Mouse (Mus musculus) C2C12 (cell line): ENCODE results near the gene Cacna1a. TPM values are rescaled to one million over a fixed set of nuclear protein-coding genes. Genes with fewer than 3 reads are reported as not detected.

Experiments
- H3K27me3 ChIP-seq: one replicate; pipeline ENCODE4 v1.6.1; 2011; ENCODE audit not compliant: control insufficient read depth, insufficient read depth, insufficient read length
- H3K36me3 ChIP-seq: one replicate; pipeline ENCODE4 v1.6.1; 2011; ENCODE audit not compliant: control insufficient read depth, insufficient read depth
- H3K4me3 ChIP-seq: one replicate; pipeline ENCODE4 v1.5.1; 2011; ENCODE audit warnings: mild to moderate bottlenecking, control low read depth; ENCODE audit not compliant: poor library complexity, insufficient read depth, severe bottlenecking
- H3K79me2 ChIP-seq: one replicate; pipeline ENCODE4 v1.6.1; 2011; ENCODE audit not compliant: control insufficient read depth, insufficient read depth
- H3K79me3 ChIP-seq: one replicate; pipeline ENCODE4 v1.6.1; 2011; ENCODE audit warnings: low read depth, control low read depth
- H3ac ChIP-seq: one replicate; pipeline ENCODE3; 2011; ENCODE audit warnings: low read depth; ENCODE audit not compliant: control insufficient read depth, insufficient read length
- CEBPB ChIP-seq: IDR thresholded peaks from one replicate; pipeline ENCODE4 v1.6.1; 2011; ENCODE audit warnings: low read depth, mild to moderate bottlenecking, control low read depth, moderate library complexity
- CTCF ChIP-seq: IDR thresholded peaks from one replicate; pipeline ENCODE4 v1.5.1; 2011; ENCODE audit not compliant: control insufficient read depth, insufficient read depth, insufficient read length
- FOSL1 ChIP-seq: IDR thresholded peaks from one replicate; pipeline ENCODE4 v1.8.0; 2011; ENCODE audit warnings: mild to moderate bottlenecking, low read length; ENCODE audit not compliant: poor library complexity, insufficient read depth, severe bottlenecking
- MAX ChIP-seq: IDR thresholded peaks from one replicate; pipeline ENCODE4 v1.6.1; 2011; ENCODE audit warnings: mild to moderate bottlenecking, control low read depth
- MYOD1 ChIP-seq: IDR thresholded peaks from one replicate; pipeline ENCODE4 v1.6.1; 2011; ENCODE audit warnings: low read depth; ENCODE audit not compliant: control insufficient read depth, insufficient read length
- MYOG ChIP-seq: IDR thresholded peaks from one replicate; pipeline ENCODE4 v1.6.1; 2011; ENCODE audit not compliant: control insufficient read depth, insufficient read length; ENCODE audit errors: extremely low read depth
- USF1 ChIP-seq: IDR thresholded peaks from one replicate; pipeline ENCODE4 v1.6.1; 2011; ENCODE audit warnings: low read depth, mild to moderate bottlenecking, control low read depth, moderate library complexity
- polyA plus RNA-seq: library from polyadenylated mRNA; unstranded; fragments of >200 nt; fragmentation: generic; extraction: Trizol; gene quantifications from one replicate; pipeline ENCODE4 v1.2.1, GENCODE M21; 2012; ENCODE audit warnings: missing spikeins

Gene Cacna1a
- polyA plus RNA-seq, 1 experiment = 3.1 TPM

- Histone ChIP-seq H3K36me3 (no peaks in the 10 kb centered on the region), H3K79me2 (no peaks in the 10 kb centered on the region), H3K4me3 (no peak overlapping the region), H3ac (no peak overlapping the region), H3K79me3 (no peaks in the 10 kb centered on the region), H3K27me3 (peaks cover 70% of the 10 kb centered on the region)
- TF ChIP-seq MYOG (no peak), CTCF (no peak), USF1 (no peak), CEBPB (no peak)
Measured at GRCm38 (mm10) chr8:84417840-84418239, 29.6 kb downstream of the Cacna1a start.

GRCm38 (mm10) chr8:84424426-84424825 is 36.2 kb downstream of the Cacna1a start:
- Histone ChIP-seq H3ac (no peak overlapping the region), H3K79me2 (no peaks in the 10 kb centered on the region), H3K4me3 (no peak overlapping the region), H3K27me3 (peaks cover 40% of the 10 kb centered on the region), H3K79me3 (no peaks in the 10 kb centered on the region), H3K36me3 (no peaks in the 10 kb centered on the region)
- TF ChIP-seq FOSL1 (no peak), CTCF (no peak), MYOG (no peak), MAX (no peak), USF1 (no peak), MYOD1 (no peak), CEBPB (no peak)

- TF ChIP-seq MYOD1 (no peak), USF1 (no peak), MYOG (no peak)
- Histone ChIP-seq H3ac (no peak overlapping the region), H3K79me2 (no peaks in the 10 kb centered on the region), H3K4me3 (no peak overlapping the region), H3K27me3 (peaks cover 40% of the 10 kb centered on the region), H3K36me3 (no peaks in the 10 kb centered on the region), H3K79me3 (no peaks in the 10 kb centered on the region)
Measured at GRCm38 (mm10) chr8:84426087-84426486, 37.8 kb downstream of the Cacna1a start.

- Histone ChIP-seq H3ac (no peak overlapping the region), H3K4me3 (no peak overlapping the region), H3K27me3 (peaks cover 38% of the 10 kb centered on the region), H3K79me3 (no peaks in the 10 kb centered on the region), H3K79me2 (no peaks in the 10 kb centered on the region), H3K36me3 (no peaks in the 10 kb centered on the region)
- TF ChIP-seq USF1 = no peak
- no peak for TF ChIP-seq CEBPB
- no peak for TF ChIP-seq MAX
- TF ChIP-seq MYOD1 = no peak
Measured at GRCm38 (mm10) chr8:84426582-84426981, 38.3 kb downstream of the Cacna1a start.

GRCm38 (mm10) chr8:84428034-84428433 is 39.8 kb downstream of the Cacna1a start:
- TF ChIP-seq FOSL1 (no peak), MYOG (no peak), USF1 (no peak)
- Histone ChIP-seq H3K36me3 (no peaks in the 10 kb centered on the region), H3K79me3 (no peaks in the 10 kb centered on the region), H3K79me2 (no peaks in the 10 kb centered on the region), H3K27me3 (peaks cover 36% of the 10 kb centered on the region), H3ac (no peak overlapping the region), H3K4me3 (no peak overlapping the region)

GRCm38 (mm10) chr8:84429014-84429413 is 40.8 kb downstream of the Cacna1a start:
- H3K36me3 ChIP-seq = no peaks in the 10 kb centered on the region
- H3K4me3 ChIP-seq = no peak overlapping the region
- H3K79me2 ChIP-seq = no peaks in the 10 kb centered on the region
- TF ChIP-seq FOSL1 (no peak), CEBPB (no peak), MAX (no peak), USF1 (no peak), MYOG (no peak), CTCF (no peak), MYOD1 (no peak)
- H3ac ChIP-seq = no peak overlapping the region
- H3K27me3 ChIP-seq = peaks cover 36% of the 10 kb centered on the region
- H3K79me3 ChIP-seq = no peaks in the 10 kb centered on the region
